Mouse (Mus musculus) bone marrow, adult 2 months (tissue): ENCODE data around the gene Oas1a.
"Not testable (repeated sequence)": the region's sequence is repeated elsewhere in the genome, so short reads cannot be mapped to it uniquely, and the experiment has no call there.

Source experiments
- CTCF ChIP-seq: fragments of 200-500 bp; IDR thresholded peaks from 2 replicates; pipeline ENCODE4 v1.5.1; 2011; ENCODE audit warnings: low read length, control low read depth; ENCODE audit not compliant: control insufficient read depth, insufficient read depth
- POLR2A ChIP-seq: fragments of 200-500 bp; IDR thresholded peaks from 2 replicates; pipeline ENCODE4 v1.6.1; 2011; ENCODE audit warnings: low read depth, mild to moderate bottlenecking, control low read depth, low read length, borderline replicate concordance; ENCODE audit not compliant: control insufficient read depth

- not testable (repeated sequence) for TF ChIP-seq CTCF, POLR2A
Observed at GRCm38 (mm10) chr5:120924520-120924919, 17.2 kb upstream of the Oas1a start.
